Mouse (Mus musculus) gastrocnemius, adult 2 months (tissue): ENCODE measurements around the gene Ovca2. TPM values are rescaled to one million over a fixed set of nuclear protein-coding genes. Genes with fewer than 3 reads are reported as not detected.

Experiments used
- DNase-seq: peaks from one replicate; pipeline ENCODE4 v3.0.0; 2022
- H3K27ac ChIP-seq: fragments of 200-600 bp; 2 replicates; pipeline ENCODE4 v1.8.1; 2022; ENCODE audit warnings: mild to moderate bottlenecking
- H3K4me3 ChIP-seq: fragments of 200-600 bp; 2 replicates; pipeline ENCODE4 v1.8.1; 2022; ENCODE audit warnings: mild to moderate bottlenecking, moderate library complexity
- CTCF ChIP-seq: fragments of 200-600 bp; IDR thresholded peaks from 2 replicates; pipeline ENCODE4 v1.8.1; 2022; ENCODE audit warnings: antibody characterized with exemption, mild to moderate bottlenecking, moderate library complexity
- intact Hi-C: fragments of 180-260 bp; cut with DNase I; formaldehyde crosslinking; loops from one replicate; pipeline ENCODE4 v1.15.1; 2025
- total RNA-seq, 2 experiments: library from RNA; stranded (reverse); gene quantifications; 2 replicates each; pipeline ENCODE4 v1.2.3; 2021

Ovca2 gene
- total RNA-seq, 2 experiments from 2014 or later, result 2.5 to 3.6 TPM

GRCm38 (mm10) chr11:75172151-75173094, 6.2 kb downstream of the Ovca2 start:
- no peak for TF ChIP-seq CTCF
- intact Hi-C loops, result no loop called here
- peak overlapping the region; percentile 16; the same call in 1 of the 2 replicates for H3K27ac ChIP-seq
- peak; percentile 38 for DNase-seq
- H3K4me3 ChIP-seq, result peak overlapping the region; percentile 81

DNA sequence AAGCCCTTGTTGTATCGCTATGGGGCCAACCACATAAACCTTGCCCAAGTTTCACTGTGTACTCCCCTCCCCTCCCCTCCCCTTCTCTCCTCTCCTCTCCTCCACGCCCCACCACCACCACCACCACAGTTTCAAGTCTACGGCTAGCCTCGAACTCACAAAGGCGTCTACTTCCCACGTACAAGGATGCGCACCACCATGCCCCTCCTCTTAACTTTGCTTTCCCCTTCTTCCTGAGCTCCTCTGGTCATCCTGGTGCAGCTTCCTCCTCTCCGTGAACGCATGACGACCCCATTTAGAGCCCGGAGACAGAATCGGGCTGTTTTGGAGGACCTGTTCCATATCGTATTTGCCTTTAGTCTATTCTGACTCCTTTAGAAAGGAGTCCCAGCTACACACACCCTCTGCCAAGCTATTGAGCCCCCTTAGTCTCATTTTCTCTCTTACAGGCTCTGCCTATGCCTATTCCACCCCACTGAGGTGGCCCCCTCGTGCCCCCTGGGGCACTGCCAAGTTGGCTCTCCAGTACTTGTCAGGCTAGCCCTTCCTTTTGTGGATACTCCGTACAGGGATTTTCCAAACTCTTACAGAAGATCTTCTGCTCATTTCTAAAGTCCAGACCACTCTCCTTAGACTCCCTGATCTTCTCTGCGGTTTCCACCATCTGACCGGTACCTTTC, 7.3 kb downstream of the Ovca2 start:
- TF ChIP-seq CTCF, result no peak
- intact Hi-C loops, result no loop called here
- H3K4me3 ChIP-seq, result no peak overlapping the region
- no peak overlapping the region for H3K27ac ChIP-seq
- peak; percentile 40 for DNase-seq

DNA sequence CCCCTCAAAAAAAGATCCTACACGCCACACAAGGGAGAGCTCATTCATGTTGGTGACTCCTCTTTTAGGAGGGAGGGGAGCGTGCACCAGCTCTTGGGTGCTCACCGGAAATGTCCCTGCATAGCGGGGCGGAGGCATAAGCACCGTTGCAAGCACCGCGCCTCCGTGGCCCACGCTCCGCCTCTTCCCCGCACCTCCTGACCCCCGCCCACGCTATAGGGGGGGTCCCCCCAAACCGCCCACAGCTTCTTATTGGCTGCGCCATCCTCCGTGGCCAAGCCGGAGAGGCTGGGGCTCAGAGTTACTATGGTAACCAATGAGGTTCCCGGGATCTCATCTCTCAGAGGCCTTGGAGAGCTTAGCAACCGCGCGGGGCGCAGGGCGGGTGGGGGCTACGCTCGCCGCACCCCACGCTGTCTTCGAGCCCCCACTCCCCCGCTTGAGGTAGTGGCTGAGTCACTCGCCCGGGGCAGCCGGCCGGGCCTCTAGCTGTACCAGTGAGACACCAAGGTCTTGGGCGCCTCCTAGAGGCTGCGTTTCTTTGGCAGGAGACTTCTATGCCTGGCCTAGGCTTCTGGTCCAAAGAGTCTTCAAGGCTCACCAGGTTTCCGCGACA, 8.4 kb downstream of the Ovca2 start:
- intact Hi-C loops, result no loop called here
- peak; percentile 93 for TF ChIP-seq CTCF
- H3K4me3 ChIP-seq, result peak overlapping the region; percentile 94
- peak; percentile 96 for DNase-seq
- peak overlapping the region; percentile 92 for H3K27ac ChIP-seq

- TF ChIP-seq CTCF, result no peak
These were observed 9.1 kb downstream of the Ovca2 start, which contains the start of gene Hic1 for GRCm38 (mm10) chr11:75169405-75170080. TSS of gene Hic1 (minus strand) at chr11:75169519.

DNA sequence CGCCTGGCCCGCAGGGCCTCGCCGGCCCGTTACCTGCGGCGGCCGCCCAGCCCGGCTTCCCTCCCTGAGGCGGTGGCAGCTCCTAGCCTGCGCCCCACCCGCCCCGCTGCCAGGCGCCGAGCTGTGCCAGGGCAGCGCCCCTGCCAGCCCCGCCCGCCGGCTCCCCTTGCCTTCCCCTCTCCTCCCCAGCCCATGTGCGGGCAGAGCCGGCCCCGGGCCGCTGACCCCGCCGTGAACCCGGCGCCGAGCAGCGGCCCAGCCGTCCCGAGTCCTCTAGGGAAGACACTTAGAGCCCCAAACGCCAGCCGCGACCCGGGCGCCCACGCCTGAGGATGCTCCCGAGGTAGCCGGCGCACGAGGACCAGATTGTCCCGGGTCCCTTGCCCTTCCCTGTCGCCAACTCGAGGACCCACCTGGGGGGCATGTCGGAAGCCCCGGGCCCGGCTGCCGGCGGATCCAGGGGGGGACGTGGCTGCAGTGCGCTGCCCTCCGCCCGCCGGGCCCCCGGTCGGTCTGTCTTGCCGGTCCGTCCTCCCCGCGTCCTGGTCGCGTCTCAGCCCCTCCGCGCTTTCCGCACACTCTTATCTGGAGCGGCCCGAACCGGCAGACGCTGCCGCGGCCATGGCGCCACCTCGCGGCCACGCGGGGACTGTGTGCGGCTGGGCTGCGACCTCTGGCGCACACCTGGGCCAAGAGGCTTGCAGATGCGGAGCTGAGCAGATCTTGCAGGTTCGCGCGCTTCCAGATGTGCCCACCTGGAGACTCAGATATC, 9.9 kb downstream of the Ovca2 start:
- intact Hi-C loops, result loop anchor here (1.0 to 5.0 kb wide), 3 partner anchors 121 to 222 kb away; no protein-coding TSS in a partner anchor
- Histone ChIP-seq H3K4me3 (peak overlapping the region; percentile 94), H3K27ac (peak overlapping the region; percentile 92)
- DNase-seq, result peak; percentile 93
- TF ChIP-seq CTCF, result peak; percentile 99

More at GRCm38 (mm10) chr11:75169405-75170080, 9.1 kb downstream of the Ovca2 start, which contains the start of gene Hic1:
- Histone ChIP-seq H3K27ac (peak within 1 kb of the TSS; percentile 92), H3K4me3 (peak within 1 kb of the TSS; percentile 94)
- intact Hi-C loops, result loop anchor here (1.0 to 5.0 kb wide), 3 partner anchors 122 to 223 kb away; no protein-coding TSS in a partner anchor
- peak; percentile 35 for DNase-seq

DNA sequence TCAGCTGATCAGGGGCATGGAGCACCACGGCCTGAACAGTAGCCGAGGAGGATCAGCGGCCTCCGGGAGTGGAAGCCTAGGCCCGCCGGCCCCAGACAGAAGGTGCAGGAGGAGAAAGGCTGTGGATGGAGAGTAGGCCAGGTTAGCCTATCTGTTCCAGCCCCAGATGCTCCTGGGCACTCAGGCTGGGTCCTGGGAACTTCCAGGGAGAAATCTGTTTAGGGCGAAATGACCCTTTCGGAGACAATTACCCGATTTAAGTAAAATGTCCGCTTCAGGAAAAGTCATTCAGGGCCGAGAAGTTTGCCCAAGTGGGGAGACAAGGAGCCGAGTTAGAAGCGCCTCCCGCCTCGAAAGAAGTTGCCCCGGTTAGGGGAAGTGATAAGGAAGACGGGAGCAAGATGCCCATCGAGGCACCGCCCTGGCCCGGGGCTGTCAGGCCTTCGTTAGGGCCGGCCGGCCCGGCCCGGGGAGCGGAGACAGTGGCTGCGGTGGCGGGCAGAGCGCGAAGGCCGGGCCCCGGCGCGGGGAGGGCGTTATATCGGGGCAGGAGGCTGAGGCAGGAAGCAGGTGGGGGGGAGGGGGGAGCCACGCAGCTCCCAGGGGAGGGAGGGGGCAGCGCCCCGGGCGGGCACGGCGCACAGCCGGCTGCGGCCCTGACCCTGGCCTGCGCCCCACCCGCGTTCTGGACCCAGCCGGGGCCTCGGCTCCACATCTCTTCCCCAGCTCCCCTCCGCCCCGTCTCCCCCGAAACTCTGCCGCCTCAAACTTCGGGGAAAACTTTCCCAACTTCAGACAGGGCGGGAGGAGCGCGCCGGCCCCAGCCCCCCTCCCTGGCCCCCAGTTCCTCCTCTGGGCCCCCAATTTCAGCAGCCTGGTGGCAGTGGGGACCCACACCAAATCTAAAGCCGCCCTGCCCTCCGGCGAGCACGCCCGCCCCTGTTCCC, 10.7 kb downstream of the Ovca2 start:
- TF ChIP-seq CTCF, result no peak
- Histone ChIP-seq H3K4me3 (peak overlapping the region; percentile 94), H3K27ac (peak overlapping the region; percentile 92)
- intact Hi-C loops, result loop anchor here (5.0 kb wide), 1 partner anchor 121 kb away; no protein-coding TSS in a partner anchor
- DNase-seq, result peak; percentile 78

DNA sequence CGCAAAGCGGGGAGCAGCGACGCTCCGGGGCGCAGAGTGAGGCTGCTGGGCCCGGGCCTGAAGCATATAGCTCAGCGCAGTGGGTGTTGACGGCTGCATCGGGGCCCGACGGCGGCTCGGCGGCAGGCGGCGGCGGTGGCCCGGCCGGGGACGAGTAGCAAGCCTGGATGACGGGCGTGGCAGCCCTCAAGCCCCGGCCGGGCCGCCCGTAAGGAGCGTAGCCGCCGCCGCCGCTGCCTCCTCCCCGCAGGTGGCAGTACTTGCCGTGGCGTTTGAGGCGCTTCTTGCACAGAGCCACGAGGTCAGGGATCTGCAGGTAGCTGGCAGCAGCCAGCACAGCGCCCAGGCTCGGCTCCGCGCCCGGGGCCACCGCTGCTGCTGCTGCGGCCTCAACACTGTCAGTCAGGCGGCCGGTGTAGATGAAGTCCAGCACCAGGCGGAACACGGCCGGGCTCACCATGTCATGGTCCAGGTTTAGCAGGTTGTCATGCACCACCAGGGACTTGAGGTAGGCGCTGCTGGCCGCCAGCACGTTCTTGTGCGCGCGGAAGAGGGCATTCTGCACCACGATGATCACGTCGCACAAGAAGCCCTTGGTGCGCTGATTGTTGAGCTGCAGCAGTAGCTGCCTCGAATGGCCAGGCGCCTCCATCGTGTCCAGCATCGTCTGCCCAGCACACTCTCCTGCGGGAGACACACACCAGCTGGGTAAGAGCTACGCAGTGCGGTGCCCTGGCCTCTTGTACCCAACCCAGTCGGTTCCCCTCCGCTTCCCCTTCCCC, 11.6 kb downstream of the Ovca2 start:
- peak; percentile 65 for DNase-seq
- Histone ChIP-seq H3K27ac (peak overlapping the region; percentile 92), H3K4me3 (peak overlapping the region; percentile 94)
- no peak; the same call in 1 of the 2 replicates for TF ChIP-seq CTCF
- intact Hi-C loops, result loop anchor here (5.0 kb wide), 1 partner anchor 120 kb away; no protein-coding TSS in a partner anchor

- Histone ChIP-seq H3K27ac (peak overlapping the region; percentile 92), H3K4me3 (peak overlapping the region; percentile 94)
- DNase-seq, result peak; percentile 53
- intact Hi-C loops, result loop anchor here (5.0 kb wide), 1 partner anchor 119 kb away; no protein-coding TSS in a partner anchor
- TF ChIP-seq CTCF, result no peak
These were observed 12.3 kb downstream of the Ovca2 start for GRCm38 (mm10) chr11:75166193-75166842.
